Mouse (Mus musculus) MEL (cell line): ENCODE results near the gene Dnajb7. TPM values are rescaled to one million over a fixed set of nuclear protein-coding genes. Genes with fewer than 3 reads are reported as not detected.

Experiments used
- DNase-seq: peaks from one replicate; pipeline ENCODE4 v3.0.0; 2011; ENCODE audit warnings: low read depth, low spot score
- H3K27ac ChIP-seq: 2 replicates; pipeline ENCODE4 v1.5.1; 2012; ENCODE audit warnings: low read depth, mild to moderate bottlenecking, control low read depth, low read length, moderate library complexity; ENCODE audit not compliant: control insufficient read depth
- H3K27me3 ChIP-seq, 2 experiments: fragments of 150-350 bp in 1 of 2; sonication (generic) in 1 of 2; 2 replicates each; pipeline ENCODE4 v1.6.1; 2012; ENCODE audit warnings: low read length in 2 of 2, mild to moderate bottlenecking in 2 of 2, improper control_type of control experiment in 1 of 2, moderate library complexity in 1 of 2; ENCODE audit not compliant: insufficient read depth in 2 of 2, control insufficient read depth in 1 of 2
- H3K36me3 ChIP-seq, 2 experiments: 2 replicates each; pipeline ENCODE4 v1.6.1; 2012 to 2014; ENCODE audit warnings: low read length in 2 of 2, improper control_type of control experiment in 1 of 2, inconsistent platforms in 1 of 2, mild to moderate bottlenecking in 1 of 2; ENCODE audit not compliant: insufficient read depth in 2 of 2, control insufficient read depth in 1 of 2
- H3K4me1 ChIP-seq, 2 experiments: fragments of 150-350 bp in 1 of 2; sonication (generic) in 1 of 2; 2 replicates each; pipeline ENCODE4 v1.6.1; 2012; ENCODE audit warnings: low read length in 2 of 2, improper control_type of control experiment in 1 of 2, mild to moderate bottlenecking in 1 of 2; ENCODE audit not compliant: insufficient read depth in 2 of 2, control insufficient read depth in 1 of 2
- H3K4me3 ChIP-seq, 2 experiments: fragments of 150-350 bp in 1 of 2; sonication (generic) in 1 of 2; 2 replicates each; pipeline ENCODE4 v1.5.1; 2012; ENCODE audit warnings: low read depth in 2 of 2, low read length in 2 of 2, mild to moderate bottlenecking in 2 of 2, moderate library complexity in 2 of 2, control low read depth in 1 of 2, improper control_type of control experiment in 1 of 2; ENCODE audit not compliant: control insufficient read depth in 1 of 2, insufficient read depth in 1 of 2
- H3K79me2 ChIP-seq: 2 replicates; pipeline ENCODE4 v1.6.1; 2012; ENCODE audit warnings: mild to moderate bottlenecking, low read length, moderate library complexity; ENCODE audit not compliant: control insufficient read depth, poor library complexity, insufficient read depth
- H3K9ac ChIP-seq: 2 replicates; pipeline ENCODE4 v1.6.1; 2012; ENCODE audit warnings: low read depth, mild to moderate bottlenecking, control low read depth, low read length, moderate library complexity; ENCODE audit not compliant: control insufficient read depth, poor library complexity, severe bottlenecking
- H3K9me3 ChIP-seq: fragments of 150-350 bp; sonication (generic); replicated peaks from 2 replicates; pipeline ENCODE4 v1.6.1; 2012; ENCODE audit warnings: mild to moderate bottlenecking, low read length, improper control_type of control experiment, moderate library complexity; ENCODE audit not compliant: insufficient read depth
- BHLHE40 ChIP-seq: IDR thresholded peaks from 2 replicates; pipeline ENCODE4 v1.6.1; 2012; ENCODE audit warnings: low read depth, mild to moderate bottlenecking, inconsistent platforms, low read length, improper control_type of control experiment, borderline replicate concordance
- CHD1 ChIP-seq: IDR thresholded peaks from 2 replicates; pipeline ENCODE4 v1.6.1; 2012; ENCODE audit warnings: low read depth, mild to moderate bottlenecking, inconsistent platforms, low read length, improper control_type of control experiment
- CTCF ChIP-seq, 3 experiments: IDR thresholded peaks in 2 of 3; conservative IDR thresholded peaks in 1 of 3; 2 replicates each; pipeline ENCODE4 v1.5.1; 2011 to 2012; ENCODE audit warnings: low read length in 3 of 3, low read depth in 2 of 3, mild to moderate bottlenecking in 2 of 3, improper control_type of control experiment in 1 of 3, inconsistent platforms in 1 of 3, mixed read lengths in 1 of 3, moderate library complexity in 1 of 3; ENCODE audit not compliant: control insufficient read depth in 1 of 3, insufficient read depth in 1 of 3, poor library complexity in 1 of 3, severe bottlenecking in 1 of 3
- E2F4 ChIP-seq: IDR thresholded peaks from 2 replicates; pipeline ENCODE4 v1.6.1; 2011; ENCODE audit warnings: low read depth, low read length, improper control_type of control experiment, borderline replicate concordance
- ELF1 ChIP-seq: IDR thresholded peaks from 2 replicates; pipeline ENCODE4 v1.6.1; 2014; ENCODE audit warnings: low read depth, mild to moderate bottlenecking, inconsistent platforms, low read length, improper control_type of control experiment, moderate library complexity
- GABPA ChIP-seq: IDR thresholded peaks from 2 replicates; pipeline ENCODE4 v1.6.1; 2012; ENCODE audit warnings: low read depth, mild to moderate bottlenecking, inconsistent platforms, low read length, improper control_type of control experiment, moderate library complexity
- GATA1 ChIP-seq: IDR thresholded peaks from 2 replicates; pipeline ENCODE4 v1.6.1; 2011; ENCODE audit warnings: low read depth, low read length, improper control_type of control experiment
- HCFC1 ChIP-seq: IDR thresholded peaks from 2 replicates; pipeline ENCODE4 v1.6.1; 2012; ENCODE audit warnings: low read depth, mild to moderate bottlenecking, inconsistent platforms, low read length, improper control_type of control experiment, moderate library complexity
- KAT2A ChIP-seq: conservative IDR thresholded peaks from 2 replicates; pipeline ENCODE4 v1.6.1; 2012; ENCODE audit warnings: low read depth, low read length, improper control_type of control experiment, inconsistent platforms
- MAX ChIP-seq: IDR thresholded peaks from 2 replicates; pipeline ENCODE4 v1.6.1; 2011; ENCODE audit warnings: low read length, improper control_type of control experiment
- MEF2A ChIP-seq: IDR thresholded peaks from 2 replicates; pipeline ENCODE4 v1.6.1; 2014; ENCODE audit warnings: low read depth, mild to moderate bottlenecking, inconsistent platforms, low read length, improper control_type of control experiment; ENCODE audit not compliant: poor library complexity, insufficient replicate concordance, severe bottlenecking; ENCODE audit errors: extremely low read depth
- MYC ChIP-seq: IDR thresholded peaks from 2 replicates; pipeline ENCODE4 v1.6.1; 2011; ENCODE audit warnings: low read depth, mild to moderate bottlenecking, low read length, improper control_type of control experiment, moderate library complexity
- NELFE ChIP-seq: IDR thresholded peaks from 2 replicates; pipeline ENCODE4 v1.6.1; 2011; ENCODE audit warnings: low read depth, low read length, improper control_type of control experiment
- NRF1 ChIP-seq: IDR thresholded peaks from 2 replicates; pipeline ENCODE4 v1.6.1; 2014; ENCODE audit warnings: low read depth, mild to moderate bottlenecking, inconsistent platforms, low read length, improper control_type of control experiment, moderate library complexity; ENCODE audit not compliant: poor library complexity, insufficient read depth, severe bottlenecking
- POLR2A ChIP-seq, 2 experiments: IDR thresholded peaks; 2 replicates each; pipeline ENCODE4 v1.6.1; 2011 to 2012; ENCODE audit warnings: low read length in 2 of 2, mild to moderate bottlenecking in 2 of 2, control low read depth in 1 of 2, improper control_type of control experiment in 1 of 2, low read depth in 1 of 2, moderate library complexity in 1 of 2; ENCODE audit not compliant: control insufficient read depth in 1 of 2, insufficient read depth in 1 of 2, poor library complexity in 1 of 2
- POLR2AphosphoS2 ChIP-seq: IDR thresholded peaks from 2 replicates; pipeline ENCODE4 v1.6.1; 2011; ENCODE audit warnings: low read length, improper control_type of control experiment
- POLR2AphosphoS5 ChIP-seq: IDR thresholded peaks from 2 replicates; pipeline ENCODE4 v1.6.1; 2012; ENCODE audit warnings: low read depth, borderline replicate concordance, mild to moderate bottlenecking, inconsistent platforms, low read length, moderate library complexity, mixed read lengths
- SIN3A ChIP-seq: IDR thresholded peaks from 2 replicates; pipeline ENCODE4 v1.6.1; 2012; ENCODE audit warnings: low read length, improper control_type of control experiment, inconsistent platforms
- TAL1 ChIP-seq: IDR thresholded peaks from 2 replicates; pipeline ENCODE4 v1.6.1; 2012; ENCODE audit warnings: mild to moderate bottlenecking, inconsistent platforms, low read length, moderate library complexity, mixed read lengths
- TCF12 ChIP-seq: IDR thresholded peaks from 2 replicates; pipeline ENCODE4 v1.6.1; 2014; ENCODE audit warnings: low read depth, mild to moderate bottlenecking, inconsistent platforms, low read length, improper control_type of control experiment, moderate library complexity
- UBTF ChIP-seq: IDR thresholded peaks from 2 replicates; pipeline ENCODE4 v1.6.1; 2012; ENCODE audit warnings: low read depth, mild to moderate bottlenecking, inconsistent platforms, low read length, improper control_type of control experiment, moderate library complexity, borderline replicate concordance; ENCODE audit not compliant: insufficient read depth
- ZC3H11A ChIP-seq: IDR thresholded peaks from 2 replicates; pipeline ENCODE4 v1.6.1; 2012; ENCODE audit warnings: low read depth, mild to moderate bottlenecking, inconsistent platforms, low read length, improper control_type of control experiment
- ZKSCAN1 ChIP-seq: IDR thresholded peaks from 2 replicates; pipeline ENCODE4 v1.6.1; 2012; ENCODE audit warnings: low read depth, mild to moderate bottlenecking, inconsistent platforms, low read length, improper control_type of control experiment, moderate library complexity
- ZMIZ1 ChIP-seq: IDR thresholded peaks from 2 replicates; pipeline ENCODE4 v1.6.1; 2012; ENCODE audit warnings: low read depth, mild to moderate bottlenecking, inconsistent platforms, low read length, improper control_type of control experiment, moderate library complexity
- polyA plus RNA-seq, 2 experiments: library from polyadenylated mRNA; stranded (reverse) in 1 of 2; unstranded in 1 of 2; fragments of >175 nt in 1 of 2; fragments of >200 nt in 1 of 2; gene quantifications; 2 replicates each; pipeline versions ENCODE4 v1.2.1 to v1.2.4; 2012; ENCODE audit warnings: low replicate concordance in 2 of 2, low read depth in 1 of 2; ENCODE audit not compliant: insufficient read length in 2 of 2, insufficient read depth in 1 of 2, missing spikeins in 1 of 2
- total RNA-seq: library from RNA; depleted of rRNA; stranded (reverse); fragments of 300-350 nt; gene quantifications from 2 replicates; pipeline ENCODE4 v1.2.3, GENCODE M21; 2012

The Dnajb7 gene
- total and polyA plus RNA-seq, 3 experiments: 0.17 TPM; not detected in 2

DNA sequence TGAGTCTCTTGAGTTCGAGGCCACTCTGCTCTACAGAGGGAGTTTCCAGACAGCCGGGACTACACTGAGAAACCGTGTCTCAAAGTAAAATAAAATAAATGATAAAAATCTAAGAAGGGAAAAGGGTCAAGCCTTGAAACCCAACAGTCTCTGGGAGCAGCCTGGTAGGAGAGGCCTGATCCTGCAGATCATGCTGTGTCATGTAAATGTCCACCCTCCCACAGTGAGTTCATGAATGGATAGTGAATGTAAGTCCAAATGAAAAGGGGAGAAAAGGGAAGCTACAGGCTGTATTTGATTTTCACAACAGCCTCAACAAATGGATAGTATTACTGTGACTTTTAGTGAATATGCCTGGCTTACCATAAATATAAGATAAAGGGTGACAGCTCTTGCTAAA is 17.2 kb upstream of the Dnajb7 start:
- H3K4me1 ChIP-seq: peaks cover 4 to 10% of the 10 kb centered on the region in 2 experiments
- no peaks in the 10 kb centered on the region for H3K27me3 ChIP-seq
- H3K9me3 ChIP-seq: no peaks in the 10 kb centered on the region
- no peak overlapping the region for H3K9ac ChIP-seq
- H3K36me3 ChIP-seq: peaks cover 0 to 4% of the 10 kb centered on the region in 2 experiments; a peak in 2 of 4 replicates
- H3K79me2 ChIP-seq: no peaks in the 10 kb centered on the region
- DNase-seq: no peak
- no peak overlapping the region for H3K27ac ChIP-seq
- no peak overlapping the region for H3K4me3 ChIP-seq
- TF ChIP-seq POLR2AphosphoS5: no peak
- TF ChIP-seq ELF1: no peak
- TF ChIP-seq GABPA: no peak
- no peak for TF ChIP-seq POLR2A (IDR thresholded peaks at IDR 0.05; ENCODE audit: control insufficient read depth in 1 of 2, insufficient read depth in 1 of 2, low read depth in 1 of 2, low read length in 2 of 2, poor library complexity in 1 of 2)

DNA sequence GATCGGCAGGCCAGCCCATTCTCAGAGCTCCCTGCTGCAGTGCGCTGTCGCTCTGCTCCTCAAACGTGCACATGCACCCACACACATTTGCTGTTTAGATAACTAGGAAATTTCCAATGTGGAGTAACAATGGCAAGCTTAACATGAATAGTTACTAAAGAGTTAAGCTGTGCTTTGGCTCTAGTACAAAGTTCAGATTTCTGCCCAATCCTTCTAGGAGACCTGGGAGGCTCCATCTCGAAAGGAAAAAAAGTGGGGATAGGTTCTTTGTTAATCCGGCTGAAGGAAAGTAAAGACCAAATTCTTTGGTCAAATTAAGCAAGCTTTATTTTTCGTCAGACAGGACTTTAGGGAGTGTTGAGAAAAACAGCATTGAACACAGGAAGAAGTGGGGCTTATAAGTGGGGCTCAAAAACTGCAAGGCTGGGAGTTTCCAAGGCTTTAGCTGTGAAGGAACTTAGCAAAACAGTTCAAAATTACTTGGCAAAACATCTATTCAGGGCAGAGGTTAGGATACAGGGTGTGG is 14.1 kb upstream of the Dnajb7 start:
- no peaks in the 10 kb centered on the region for H3K27me3 ChIP-seq
- no peak for DNase-seq
- no peak overlapping the region for H3K4me3 ChIP-seq
- H3K36me3 ChIP-seq: no peaks in the 10 kb centered on the region; a peak in 2 of 4 replicates
- H3K27ac ChIP-seq: no peak overlapping the region
- H3K4me1 ChIP-seq: peaks cover 4 to 12% of the 10 kb centered on the region in 2 experiments
- TF ChIP-seq BHLHE40 (no peak), ZMIZ1 (no peak), GATA1 (no peak), ZKSCAN1 (no peak), CHD1 (no peak), GABPA (no peak), KAT2A (no peak), MYC (no peak), TAL1 (no peak)
- no peaks in the 10 kb centered on the region for H3K79me2 ChIP-seq
- no peaks in the 10 kb centered on the region for H3K9me3 ChIP-seq
- H3K9ac ChIP-seq: no peak overlapping the region

DNA sequence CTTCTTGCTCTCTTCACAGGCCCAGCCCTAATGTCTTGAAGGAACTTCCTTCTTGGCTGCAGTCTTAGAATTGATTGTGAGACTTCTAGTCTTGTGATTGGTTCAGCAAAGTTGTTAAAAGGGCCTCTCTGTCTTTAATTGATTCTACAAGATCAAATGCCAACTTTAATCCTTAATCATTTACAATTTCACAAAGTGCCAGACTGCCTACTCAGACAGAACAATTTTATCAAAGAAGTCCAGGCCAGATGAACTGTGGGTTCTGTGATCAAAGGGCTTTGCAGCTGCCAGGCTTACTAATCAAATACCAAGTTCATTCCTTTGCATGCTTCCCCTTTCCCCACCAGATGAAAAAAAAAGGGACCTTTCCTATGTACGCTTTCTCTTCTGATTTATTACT is 13.4 kb upstream of the Dnajb7 start:
- no peaks in the 10 kb centered on the region for H3K27me3 ChIP-seq
- no peak overlapping the region for H3K4me3 ChIP-seq
- no peak overlapping the region for H3K9ac ChIP-seq
- peak; percentile 55 for DNase-seq
- no peaks in the 10 kb centered on the region for H3K9me3 ChIP-seq
- H3K27ac ChIP-seq: no peak overlapping the region
- H3K36me3 ChIP-seq: no peaks in the 10 kb centered on the region; a peak in 2 of 4 replicates
- H3K79me2 ChIP-seq: no peaks in the 10 kb centered on the region
- H3K4me1 ChIP-seq: peaks cover 4 to 15% of the 10 kb centered on the region in 2 experiments
- TF ChIP-seq UBTF (no peak), CTCF (IDR thresholded peaks at IDR 0.05 in 2 of 3, conservative IDR thresholded peaks at IDR 0.05 in 1 of 3; ENCODE audit: control insufficient read depth in 1 of 3, insufficient read depth in 1 of 3, low read depth in 2 of 3, low read length in 3 of 3, poor library complexity in 1 of 3, severe bottlenecking in 1 of 3) (no peak), NELFE (no peak), MEF2A (no peak), TCF12 (peak; percentile 34; the same call in 1 of the 2 replicates), ZMIZ1 (no peak), POLR2A (IDR thresholded peaks at IDR 0.05; ENCODE audit: control insufficient read depth in 1 of 2, insufficient read depth in 1 of 2, low read depth in 1 of 2, low read length in 2 of 2, poor library complexity in 1 of 2) (no peak), SIN3A (0 out of 2 replicates have a peak, but pooled peaks have one; percentile 22), ELF1 (no peak), POLR2AphosphoS2 (no peak), E2F4 (no peak), MYC (no peak), KAT2A (no peak), ZC3H11A (no peak), HCFC1 (no peak), NRF1 (no peak), MAX (no peak)
